ENCODE assay signal across 29 mouse cellular contexts in the genomic region with DNA sequence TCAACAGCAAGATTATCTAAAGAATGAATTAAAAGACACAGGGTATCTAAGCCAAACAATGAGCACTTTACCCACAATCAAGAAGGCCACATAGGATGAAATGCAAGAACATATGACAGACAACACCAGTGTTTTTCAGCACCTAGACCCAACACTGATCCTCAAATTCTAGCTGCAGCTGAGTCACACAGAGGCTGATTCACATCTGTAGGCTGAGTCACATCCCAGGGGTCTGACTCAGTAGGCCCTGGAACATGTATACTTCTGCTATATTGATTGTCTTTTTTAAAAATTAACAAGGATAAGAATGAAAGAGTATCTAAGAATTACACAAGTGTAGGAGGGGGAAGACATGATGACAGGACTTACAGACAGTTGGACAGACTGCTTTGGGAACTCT.
DNase-seq lines count a peak whose midpoint lies in the region; ATAC-seq lines count a peak whose summit lies in the region.
"Had no signal": no experiment of that assay in that cellular context is flagged by ENCODE, and none has a peak within 500 bp of the region (broad histone marks: within the 10 kb centered on the region; RNA-seq: fewer than 3 reads in every experiment).

No protein-coding gene starts in this region.

- intact Hi-C loops in gastrocnemius, postnatal 14 days (cut with DNase I; ENCODE audit: low total_unique reads) = loop anchor here (5.0 kb wide), 1 partner anchor 81 kb away; no protein-coding TSS in a partner anchor

- no peak overlapping the region for H3K9ac ChIP-seq in heart, embryonic 12.5 days
- H3K9ac ChIP-seq: embryonic facial prominence, embryonic 12.5 days; forebrain, embryonic 12.5 days; forebrain, postnatal 0 days; kidney, embryonic 15.5 days; limb, embryonic 12.5 days; liver, embryonic 15.5 days; lung, embryonic 14.5 days; midbrain, embryonic 15.5 days; neural tube, embryonic 15.5 days had no signal

- no peaks in the 10 kb centered on the region for H3K36me3 ChIP-seq in embryonic facial prominence, embryonic 10.5 days (replicated peaks)
- H3K36me3 ChIP-seq in heart, embryonic 12.5 days = no peaks in the 10 kb centered on the region
- H3K36me3 ChIP-seq: embryonic facial prominence, embryonic 12.5 days; forebrain, embryonic 12.5 days; hindbrain, embryonic 10.5 days; kidney, embryonic 15.5 days; limb, embryonic 12.5 days; liver, embryonic 15.5 days; midbrain, embryonic 10.5 days; midbrain, embryonic 15.5 days; neural tube, embryonic 15.5 days had no signal

- H3K27ac ChIP-seq in embryonic facial prominence, embryonic 10.5 days (replicated peaks) = no peak overlapping the region
- H3K27ac ChIP-seq in heart, embryonic 12.5 days (ENCODE audit: poor library complexity, severe bottlenecking) = no peak overlapping the region
- H3K27ac ChIP-seq: embryonic facial prominence, embryonic 12.5 days; forebrain, embryonic 12.5 days; hindbrain, embryonic 10.5 days; kidney, embryonic 15.5 days; limb, embryonic 12.5 days; liver, embryonic 15.5 days; midbrain, embryonic 10.5 days; midbrain, embryonic 15.5 days; neural tube, embryonic 15.5 days had no signal

- peak; percentile 56 for DNase-seq in adrenal gland, adult 2 months
- no peak for DNase-seq in adrenal gland, adult 18-20 months (ENCODE audit: low spot score in 2 of 2)
- peak; percentile 2 for DNase-seq in Muller cell, postnatal 12 days (ENCODE audit: inconsistent ontology term)
- DNase-seq in adrenal gland, postnatal 14 days = peak; percentile 12
- DNase-seq in thymus, postnatal 36 days = no peak
- no peak for DNase-seq in embryonic facial prominence, embryonic 10.5 days (ENCODE audit: low spot score)
- no peak for DNase-seq in gastrocnemius, postnatal 14 days
- DNase-seq: B cell, adult 2 months; cerebellum, adult 8-10 months; cerebellum, postnatal 36 days; forebrain, postnatal 0 days; heart, postnatal 14 days; kidney, adult 18-20 months; kidney, postnatal 25 days; lung, embryonic 14.5 days; lung, postnatal 14 days; right cerebral cortex, postnatal 4 days; thymus, adult 2 months had no signal

- no peaks in the 10 kb centered on the region for H3K9me3 ChIP-seq in embryonic facial prominence, embryonic 10.5 days
- no peaks in the 10 kb centered on the region for H3K9me3 ChIP-seq in heart, embryonic 12.5 days (replicated peaks)
- H3K9me3 ChIP-seq: embryonic facial prominence, embryonic 12.5 days; forebrain, embryonic 12.5 days; hindbrain, embryonic 10.5 days; kidney, embryonic 15.5 days; limb, embryonic 12.5 days; liver, embryonic 15.5 days; midbrain, embryonic 10.5 days; midbrain, embryonic 15.5 days; neural tube, embryonic 15.5 days had no signal

- H3K4me1 ChIP-seq in embryonic facial prominence, embryonic 10.5 days = no peaks in the 10 kb centered on the region
- H3K4me1 ChIP-seq in heart, embryonic 12.5 days (replicated peaks) = no peaks in the 10 kb centered on the region
- H3K4me1 ChIP-seq: embryonic facial prominence, embryonic 12.5 days; forebrain, embryonic 12.5 days; hindbrain, embryonic 10.5 days; kidney, embryonic 15.5 days; limb, embryonic 12.5 days; liver, embryonic 15.5 days; midbrain, embryonic 10.5 days; midbrain, embryonic 15.5 days; neural tube, embryonic 15.5 days had no signal

- no peak overlapping the region for H3K4me3 ChIP-seq in embryonic facial prominence, embryonic 10.5 days
- H3K4me3 ChIP-seq in heart, embryonic 12.5 days = no peak overlapping the region
- H3K4me3 ChIP-seq: embryonic facial prominence, embryonic 12.5 days; forebrain, embryonic 12.5 days; hindbrain, embryonic 10.5 days; kidney, embryonic 15.5 days; limb, embryonic 12.5 days; liver, embryonic 15.5 days; midbrain, embryonic 10.5 days; midbrain, embryonic 15.5 days; neural tube, embryonic 15.5 days had no signal

- H3K4me2 ChIP-seq in heart, embryonic 12.5 days = no peak overlapping the region
- H3K4me2 ChIP-seq: embryonic facial prominence, embryonic 12.5 days; forebrain, embryonic 12.5 days; kidney, embryonic 15.5 days; limb, embryonic 12.5 days; liver, embryonic 15.5 days; lung, embryonic 14.5 days; midbrain, embryonic 15.5 days; neural tube, embryonic 15.5 days had no signal

- H3K27me3 ChIP-seq in embryonic facial prominence, embryonic 10.5 days (replicated peaks; ENCODE audit: low read depth, poor library complexity, severe bottlenecking) = no peaks in the 10 kb centered on the region
- no peaks in the 10 kb centered on the region for H3K27me3 ChIP-seq in heart, embryonic 12.5 days (replicated peaks)
- H3K27me3 ChIP-seq: embryonic facial prominence, embryonic 12.5 days; forebrain, embryonic 12.5 days; kidney, embryonic 15.5 days; limb, embryonic 12.5 days; liver, embryonic 15.5 days; midbrain, embryonic 15.5 days; neural tube, embryonic 15.5 days had no signal

- no peak for ATAC-seq in heart, embryonic 12.5 days (ENCODE audit: insufficient number of reproducible peaks, low FRiP score)
- ATAC-seq: forebrain, postnatal 0 days; hindbrain, embryonic 16.5 days; midbrain, embryonic 15.5 days had no signal

Comparison
In these comparisons a context has a peak if more than half of its experiments do, and no peak if none do; other contexts are left out.
1. DNase-seq: peak in adrenal gland, adult 2 months (single experiment), Muller cell, postnatal 12 days (single experiment) and adrenal gland, postnatal 14 days (single experiment); none in adrenal gland, adult 18-20 months (0 of 2), thymus, postnatal 36 days (0 of 2), embryonic facial prominence, embryonic 10.5 days (single experiment) and gastrocnemius, postnatal 14 days (single experiment).